In the genomic region with DNA sequence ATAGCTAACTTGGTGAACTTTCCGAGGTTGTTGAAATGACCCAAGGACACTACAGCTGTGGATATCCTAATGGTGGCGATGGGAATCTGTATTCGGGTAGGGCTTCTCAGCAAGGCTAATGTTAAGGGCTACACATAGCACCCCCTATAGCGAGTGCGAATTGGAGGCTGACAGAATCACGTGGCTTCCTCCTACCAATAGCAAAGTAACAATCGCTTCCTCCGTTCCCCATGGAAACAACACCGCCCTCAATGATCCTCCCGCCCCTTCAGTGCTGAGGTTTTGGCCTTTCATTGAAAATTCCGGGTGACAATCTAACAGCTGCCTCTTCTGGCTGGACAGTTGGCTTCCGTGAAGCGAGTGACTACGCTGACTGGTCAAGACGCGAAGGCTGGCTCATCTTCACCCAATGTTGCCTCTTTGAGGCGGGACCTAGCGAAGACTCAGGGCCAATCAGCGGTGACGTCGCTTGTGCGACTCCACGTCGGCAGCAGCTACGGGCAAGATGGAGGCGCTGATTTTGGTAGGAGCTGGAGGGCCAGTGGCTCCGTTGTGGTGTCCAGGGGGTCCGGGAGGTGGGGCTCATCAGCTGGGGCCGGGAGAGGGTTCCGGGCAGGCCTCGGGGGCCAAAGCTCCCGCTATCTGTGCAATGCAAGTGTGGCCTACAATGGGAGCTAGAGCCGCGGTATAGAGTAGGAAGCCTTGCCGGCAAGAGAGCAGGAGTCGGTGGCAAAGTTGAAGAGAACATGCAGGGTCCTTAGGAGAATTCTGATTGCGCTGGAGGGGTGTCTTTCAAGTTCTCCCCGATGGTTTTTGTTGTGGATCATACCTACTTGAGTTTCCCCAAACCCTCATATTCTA, we compare ENCODE assay signal across 8 mouse cellular contexts. TPM values are rescaled to one million over a fixed set of nuclear protein-coding genes. Genes with fewer than 3 reads are reported as not detected.
DNase-seq lines count a peak whose midpoint lies in the region; ATAC-seq lines count a peak whose summit lies in the region.

Gene Copz1, plus strand, starts transcription at position 296 of the 861 bp plus-strand sequence.

- peak within 1 kb of the TSS; percentile 78 for H3K4me3 ChIP-seq in hindbrain, embryonic 11.5 days (ENCODE audit: low read depth, low read length)

- H3K4me2 ChIP-seq in hindbrain, embryonic 11.5 days (replicated peaks; ENCODE audit: low read depth, low read length) = peak within 1 kb of the TSS; percentile 40

- H3K27me3 ChIP-seq in hindbrain, embryonic 11.5 days (ENCODE audit: control insufficient read depth, insufficient read depth, low read length) = no peaks in the 10 kb centered on the region

- H3K9me3 ChIP-seq in hindbrain, embryonic 11.5 days (ENCODE audit: control insufficient read depth, low read length) = no peaks in the 10 kb centered on the region

- ATAC-seq in hindbrain, embryonic 11.5 days (ENCODE audit: low FRiP score) = peak; percentile 100

- H3K4me1 ChIP-seq in hindbrain, embryonic 11.5 days (replicated peaks; ENCODE audit: control insufficient read depth, insufficient read depth, low read length) = no peaks in the 10 kb centered on the region

- 0 out of 2 replicates have a peak within 1 kb of the TSS, but pooled peaks have one; percentile 7 for H3K27ac ChIP-seq in hindbrain, embryonic 11.5 days (ENCODE audit: low read depth, low read length)

- H3K9ac ChIP-seq in hindbrain, embryonic 11.5 days (ENCODE audit: low read depth, low read length) = peak within 1 kb of the TSS; percentile 76

- H3K36me3 ChIP-seq in hindbrain, embryonic 11.5 days (ENCODE audit: control insufficient read depth, insufficient read depth, low read length) = no peaks in the 10 kb centered on the region

- DNase-seq in Muller cell, postnatal 12 days (ENCODE audit: inconsistent ontology term) = peak; percentile 97
- peak; percentile 99 for DNase-seq in cerebellum, adult 9-11 months
- DNase-seq in frontal cortex, adult 2 months (ENCODE audit: extremely low spot score in 1 of 2, low spot score in 1 of 2) = peak; percentile 98 to 99
- peak; percentile 92 for DNase-seq in hindbrain, embryonic 11.5 days (ENCODE audit: low spot score)
- DNase-seq in layer of hippocampus, postnatal 10 days (ENCODE audit: low spot score in 2 of 2) = peak; percentile 92 to 95
- peak; percentile 98 for DNase-seq in lung, postnatal 10 days
- DNase-seq in ovary, postnatal 36 days (ENCODE audit: low spot score) = peak; percentile 90
- DNase-seq in thymus, postnatal 25 days = peak; percentile 91

- WGBS in hindbrain, embryonic 11.5 days = under 1% methylated on average over 38 of the region's 38 CpGs

RNA-seq across cellular contexts. Expression of gene Copz1, which starts in this region (rescaled TPM):
- 141 and 146 TPM in 2 replicates for polyA plus RNA-seq in frontal cortex, adult 2 months (2012; rRNA removed)
- 310 and 313 TPM in 2 replicates for polyA plus RNA-seq in hindbrain, embryonic 11.5 days (2014; fragmentation: Nextera tagmentation; extraction: Ambion mirVana)
- 100 to 1,000 TPM; 111 to 112 TPM for total RNA-seq in layer of hippocampus, postnatal 10 days (2021)

Comparison
In these comparisons a context has a peak if more than half of its experiments do, and no peak if none do; other contexts are left out.
1. Peak in every context shown above with its lines: DNase-seq, ATAC-seq, H3K4me3 ChIP-seq and H3K27ac ChIP-seq.